Mouse (Mus musculus): ENCODE measurements at regions not wholly inside any gene's neighbourhood (a gene's known extent, or its start where the extent isn't known, plus 50 kb on each side); places are given as distances from the start of the nearest gene placed in this dataset.

DNA sequence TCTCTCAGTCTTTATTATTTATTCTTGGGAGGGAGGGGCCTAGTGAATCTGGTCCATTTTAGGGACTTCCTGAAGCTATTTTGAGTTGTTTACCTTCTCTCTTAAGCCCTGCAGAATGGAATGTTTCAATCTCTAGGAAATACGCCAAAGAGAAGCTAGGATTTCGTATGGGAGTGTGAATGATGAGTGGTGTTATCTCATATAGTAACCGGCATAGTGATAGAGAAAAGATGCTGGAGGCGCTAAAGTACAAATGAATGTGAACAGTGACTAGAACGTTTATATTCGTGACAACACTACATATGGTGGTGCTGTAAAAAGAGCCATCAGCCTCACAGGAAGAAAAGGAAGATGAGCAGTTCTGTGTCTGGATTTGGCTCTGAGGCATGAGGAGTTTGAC, 145.2 kb upstream of the Ube2e3 start:
- no peak for TF ChIP-seq CTCF (IDR thresholded peaks at IDR 0.05; ENCODE audit: low read depth)
- H3K36me3 ChIP-seq (ENCODE audit: control insufficient read depth, insufficient read depth), result no peaks in the 10 kb centered on the region
- H3K4me3 ChIP-seq (ENCODE audit: low read depth, low read length), result no peak overlapping the region
- no peaks in the 10 kb centered on the region for H3K27me3 ChIP-seq (replicated peaks; ENCODE audit: control insufficient read depth, insufficient read depth, low read length)
- ATAC-seq, result no peak
- H3K9me3 ChIP-seq (ENCODE audit: control insufficient read depth), result no peaks in the 10 kb centered on the region
- H3K27ac ChIP-seq (ENCODE audit: low read depth, low read length), result no peak overlapping the region
- no peak overlapping the region for H3K9ac ChIP-seq (ENCODE audit: low read depth, low read length)
- 59% methylated on average over 6 of the region's 6 CpGs for WGBS
- H3K4me1 ChIP-seq (replicated peaks; ENCODE audit: control insufficient read depth, insufficient read depth, low read length), result no peaks in the 10 kb centered on the region
- no peak overlapping the region for H3K4me2 ChIP-seq (replicated peaks; ENCODE audit: low read depth)

DNA sequence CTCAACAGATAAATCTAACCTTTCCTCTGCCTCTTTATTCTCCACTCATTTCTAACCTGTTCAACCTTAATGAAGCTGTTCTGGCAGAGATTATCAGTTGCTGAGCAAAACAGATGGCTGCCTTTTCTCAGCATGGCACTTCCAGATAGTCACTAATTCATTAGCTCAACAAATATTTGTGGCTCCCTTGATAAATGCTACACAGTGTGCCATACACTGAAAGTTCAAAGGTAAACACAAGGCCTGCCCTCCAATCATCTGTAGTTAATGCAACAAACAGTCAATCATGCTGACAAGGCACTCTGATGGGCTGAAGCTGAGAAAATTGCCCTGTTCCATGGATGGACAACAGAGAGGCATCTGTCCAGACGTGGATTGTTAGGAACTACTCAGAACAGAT, 149.4 kb upstream of the Ube2e3 start:
- TF ChIP-seq CTCF (IDR thresholded peaks at IDR 0.05; ENCODE audit: low read depth), result no peak
- Histone ChIP-seq H3K9me3 (ENCODE audit: control insufficient read depth) (no peaks in the 10 kb centered on the region), H3K4me2 (replicated peaks; ENCODE audit: low read depth) (no peak overlapping the region), H3K4me1 (replicated peaks; ENCODE audit: control insufficient read depth, insufficient read depth, low read length) (no peaks in the 10 kb centered on the region), H3K27ac (ENCODE audit: low read depth, low read length) (no peak overlapping the region), H3K9ac (ENCODE audit: low read depth, low read length) (no peak overlapping the region), H3K4me3 (ENCODE audit: low read depth, low read length) (no peak overlapping the region), H3K27me3 (replicated peaks; ENCODE audit: control insufficient read depth, insufficient read depth, low read length) (no peaks in the 10 kb centered on the region), H3K36me3 (ENCODE audit: control insufficient read depth, insufficient read depth) (no peaks in the 10 kb centered on the region)
- WGBS, result 36% methylated on average over 1 of the region's 1 CpGs
- no peak for ATAC-seq

- Histone ChIP-seq H3K27ac (ENCODE audit: low read depth, low read length) (no peak overlapping the region), H3K36me3 (ENCODE audit: control insufficient read depth, insufficient read depth) (no peaks in the 10 kb centered on the region), H3K9me3 (ENCODE audit: control insufficient read depth) (no peaks in the 10 kb centered on the region), H3K4me1 (replicated peaks; ENCODE audit: control insufficient read depth, insufficient read depth, low read length) (no peaks in the 10 kb centered on the region), H3K4me3 (ENCODE audit: low read depth, low read length) (no peak overlapping the region), H3K27me3 (replicated peaks; ENCODE audit: control insufficient read depth, insufficient read depth, low read length) (no peaks in the 10 kb centered on the region), H3K9ac (ENCODE audit: low read depth, low read length) (no peak overlapping the region), H3K4me2 (replicated peaks; ENCODE audit: low read depth) (no peak overlapping the region)
- ATAC-seq, result no peak
- WGBS, result 71% methylated on average over 7 of the region's 7 CpGs
- no peak for TF ChIP-seq CTCF (IDR thresholded peaks at IDR 0.05; ENCODE audit: low read depth)
Observed at GRCm38 (mm10) chr2:78716157-78716798, 151.6 kb upstream of the Ube2e3 start.

DNA sequence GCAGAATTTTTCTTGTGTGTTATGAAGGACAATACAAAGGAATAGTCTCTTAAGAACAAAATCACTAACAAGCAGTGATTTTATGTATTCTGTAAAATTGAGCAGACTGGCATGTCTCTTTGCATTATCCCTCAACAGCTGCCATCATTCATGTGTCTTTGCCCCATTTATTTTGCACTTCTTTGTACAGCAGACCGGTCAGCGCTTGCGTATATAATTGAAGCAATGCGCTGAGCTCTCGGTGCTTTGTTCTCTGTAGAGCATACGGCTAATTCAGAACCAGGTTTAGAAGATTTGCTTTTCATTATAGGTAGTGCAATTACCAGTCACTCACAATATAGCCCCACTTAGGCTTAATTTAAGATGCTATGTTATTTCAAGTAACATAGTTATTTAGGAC, 173.1 kb upstream of the Ube2e3 start:
- WGBS, result 83% methylated on average over 6 of the region's 6 CpGs
- Histone ChIP-seq H3K27ac (ENCODE audit: low read depth, low read length) (no peak overlapping the region), H3K27me3 (replicated peaks; ENCODE audit: control insufficient read depth, insufficient read depth, low read length) (no peaks in the 10 kb centered on the region), H3K9ac (ENCODE audit: low read depth, low read length) (no peak overlapping the region), H3K4me3 (ENCODE audit: low read depth, low read length) (no peak overlapping the region), H3K4me2 (replicated peaks; ENCODE audit: low read depth) (no peak overlapping the region), H3K9me3 (ENCODE audit: control insufficient read depth) (no peaks in the 10 kb centered on the region), H3K4me1 (replicated peaks; ENCODE audit: control insufficient read depth, insufficient read depth, low read length) (no peaks in the 10 kb centered on the region), H3K36me3 (ENCODE audit: control insufficient read depth, insufficient read depth) (no peaks in the 10 kb centered on the region)
- TF ChIP-seq CTCF (IDR thresholded peaks at IDR 0.05; ENCODE audit: low read depth), result no peak
- no peak for ATAC-seq

DNA sequence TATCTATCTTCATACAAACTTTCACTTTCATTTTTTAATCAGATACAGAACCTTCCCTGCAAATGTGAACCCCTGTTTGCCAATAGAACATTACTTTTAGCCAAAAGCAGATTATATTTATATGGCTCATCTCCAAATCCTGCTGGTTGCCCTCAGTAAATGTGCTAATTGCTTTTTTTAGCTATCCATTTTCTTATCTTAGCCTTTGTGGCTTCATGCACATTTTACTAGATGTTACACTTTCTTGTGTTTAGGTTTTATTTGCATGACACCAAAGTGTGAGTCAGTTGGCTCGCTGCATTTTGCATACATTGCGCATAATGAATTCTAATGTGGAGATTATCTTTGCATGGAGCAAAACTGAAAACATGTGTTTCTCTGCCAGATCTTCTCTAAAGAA, 211.3 kb upstream of the Ube2e3 start:
- no peaks in the 10 kb centered on the region for H3K4me1 ChIP-seq (replicated peaks; ENCODE audit: control insufficient read depth, insufficient read depth, low read length)
- H3K4me3 ChIP-seq (ENCODE audit: low read depth, low read length), result no peak overlapping the region
- no peak for ATAC-seq
- H3K9ac ChIP-seq (ENCODE audit: low read depth, low read length), result no peak overlapping the region
- H3K4me2 ChIP-seq (replicated peaks; ENCODE audit: low read depth), result no peak overlapping the region
- no peaks in the 10 kb centered on the region for H3K9me3 ChIP-seq (ENCODE audit: control insufficient read depth)
- H3K27me3 ChIP-seq (replicated peaks; ENCODE audit: control insufficient read depth, insufficient read depth, low read length), result no peaks in the 10 kb centered on the region
- no peak for TF ChIP-seq CTCF (IDR thresholded peaks at IDR 0.05; ENCODE audit: low read depth)
- 91% methylated on average over 2 of the region's 2 CpGs for WGBS
- H3K36me3 ChIP-seq (ENCODE audit: control insufficient read depth, insufficient read depth), result no peaks in the 10 kb centered on the region
- H3K27ac ChIP-seq (ENCODE audit: low read depth, low read length), result no peak overlapping the region

GRCm38 (mm10) chr2:78655156-78655855, 212.6 kb upstream of the Ube2e3 start:
- Histone ChIP-seq H3K9ac (ENCODE audit: low read depth, low read length) (no peak overlapping the region), H3K9me3 (ENCODE audit: control insufficient read depth) (no peaks in the 10 kb centered on the region), H3K27ac (ENCODE audit: low read depth, low read length) (no peak overlapping the region), H3K4me3 (ENCODE audit: low read depth, low read length) (no peak overlapping the region), H3K4me2 (replicated peaks; ENCODE audit: low read depth) (no peak overlapping the region), H3K36me3 (ENCODE audit: control insufficient read depth, insufficient read depth) (no peaks in the 10 kb centered on the region), H3K4me1 (replicated peaks; ENCODE audit: control insufficient read depth, insufficient read depth, low read length) (no peaks in the 10 kb centered on the region), H3K27me3 (replicated peaks; ENCODE audit: control insufficient read depth, insufficient read depth, low read length) (no peaks in the 10 kb centered on the region)
- no peak for TF ChIP-seq CTCF (IDR thresholded peaks at IDR 0.05; ENCODE audit: low read depth)
- no peak for ATAC-seq
- 66% methylated on average over 7 of the region's 7 CpGs for WGBS

Data from intestine, postnatal 0 days (tissue).